Mouse (Mus musculus) cerebellum, postnatal 14 days (tissue): ENCODE measurements at regions not wholly inside any gene's neighbourhood (a gene's known extent, or its start where the extent isn't known, plus 50 kb on each side); places are given as distances from the start of the nearest gene placed in this dataset.
"Not testable (repeated sequence)": the region's sequence is repeated elsewhere in the genome, so short reads cannot be mapped to it uniquely, and the experiment has no call there.

Experiments used
- DNase-seq, 2 experiments: peaks; one replicate each; pipeline ENCODE4 v3.0.0; 2021; ENCODE audit warnings: mixed read lengths in 2 of 2

DNA sequence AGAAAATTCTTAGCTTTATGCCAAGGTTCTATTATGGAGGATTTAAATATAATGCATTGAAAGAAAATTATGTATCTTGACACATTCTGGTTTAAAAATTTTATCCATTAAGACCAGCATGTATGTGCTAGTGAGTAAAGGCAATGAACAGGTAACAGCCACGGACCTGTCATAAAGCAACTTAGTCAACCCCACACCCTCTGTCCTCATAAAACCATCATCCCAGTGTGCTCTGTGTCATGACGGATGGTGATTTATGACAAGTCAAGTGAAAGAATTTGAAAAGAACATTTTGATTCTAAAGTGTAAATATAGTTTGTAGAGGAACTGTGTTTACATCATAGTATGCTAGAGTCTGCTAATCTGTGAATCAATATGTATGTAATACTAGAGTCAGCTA lies 946.3 kb upstream of the Cypt12 start:
- no peak for DNase-seq

DNA sequence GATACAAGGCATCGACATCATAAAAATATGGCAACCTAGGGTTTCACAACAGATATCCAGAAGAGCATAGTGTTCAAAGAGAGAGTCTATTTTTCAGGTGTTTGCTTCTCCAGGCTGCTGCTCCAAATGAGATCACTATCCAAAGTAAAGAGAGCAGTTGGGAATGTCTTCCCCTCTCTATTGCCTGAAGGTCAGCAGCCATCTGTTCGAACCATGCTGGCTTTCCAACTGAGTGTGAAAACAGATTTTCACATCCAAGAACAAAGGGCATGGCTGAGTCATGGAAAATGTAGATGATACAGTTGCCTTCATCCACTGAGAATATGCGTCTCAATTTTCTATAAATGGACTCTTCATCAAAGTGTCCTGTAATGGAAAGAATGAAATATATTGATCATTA lies 945.1 kb upstream of the Cypt12 start:
- DNase-seq, result peak; percentile 43 to 64

DNA sequence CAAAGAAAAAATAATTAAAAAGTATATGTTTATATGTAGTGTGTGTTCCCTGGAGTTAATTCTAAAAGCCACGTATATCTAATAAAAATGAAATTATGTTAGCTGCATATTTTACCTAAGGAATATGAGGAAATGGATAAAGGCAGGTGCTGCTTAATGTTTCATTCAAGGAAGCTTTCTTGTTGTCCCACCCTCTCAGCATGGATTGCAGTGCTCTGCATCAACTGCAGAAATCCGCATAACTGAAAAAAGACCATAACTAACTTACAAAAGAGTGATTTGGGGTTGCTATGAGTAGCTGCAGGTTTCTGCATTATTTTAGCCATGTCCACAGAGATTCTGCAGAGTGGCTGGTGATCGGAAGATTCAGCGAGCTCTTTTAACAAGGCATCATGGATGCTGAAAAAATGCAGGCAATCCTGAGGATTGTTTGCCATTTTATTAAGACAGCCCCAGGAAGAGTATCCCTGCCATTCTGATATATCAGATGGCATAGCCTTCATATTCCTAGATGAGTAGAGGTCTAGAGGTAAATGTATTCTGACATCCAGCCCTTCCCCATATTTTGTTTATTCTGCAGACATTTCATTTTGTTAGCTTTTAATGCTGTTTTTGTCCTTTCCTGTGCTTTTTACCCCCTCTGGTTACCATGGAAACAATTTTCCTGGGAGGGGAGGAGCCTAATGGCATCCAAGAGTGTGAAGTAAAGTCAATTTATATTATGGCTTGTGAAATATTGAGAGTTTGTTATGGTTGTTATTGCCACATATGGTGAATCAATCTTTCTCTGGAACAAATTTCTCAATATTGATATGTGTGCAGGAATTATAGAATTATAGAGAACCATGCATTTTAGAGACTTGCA lies 933.8 kb upstream of the Cypt12 start:
- DNase-seq, result no peak

DNA sequence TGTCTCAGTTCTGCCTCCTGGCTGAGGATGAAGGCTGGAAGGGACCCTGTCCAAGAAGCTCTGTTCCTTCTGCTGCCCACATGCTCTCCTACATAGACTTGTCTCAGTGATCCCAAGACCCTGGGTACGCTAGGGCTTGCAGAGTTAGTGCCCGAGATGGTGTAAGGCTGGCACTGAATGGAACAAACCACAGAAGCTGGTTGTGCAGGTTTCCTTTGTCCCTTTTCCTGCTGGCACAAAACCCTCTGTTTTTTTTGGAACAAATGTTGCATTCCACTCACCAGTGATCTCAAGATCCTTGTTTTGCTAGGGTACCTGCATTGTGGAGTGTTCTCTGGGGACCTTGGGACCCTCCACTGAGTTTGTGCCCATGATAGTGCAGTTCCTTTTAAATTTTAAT lies 897.4 kb upstream of the Cypt12 start:
- no peak for DNase-seq

DNA sequence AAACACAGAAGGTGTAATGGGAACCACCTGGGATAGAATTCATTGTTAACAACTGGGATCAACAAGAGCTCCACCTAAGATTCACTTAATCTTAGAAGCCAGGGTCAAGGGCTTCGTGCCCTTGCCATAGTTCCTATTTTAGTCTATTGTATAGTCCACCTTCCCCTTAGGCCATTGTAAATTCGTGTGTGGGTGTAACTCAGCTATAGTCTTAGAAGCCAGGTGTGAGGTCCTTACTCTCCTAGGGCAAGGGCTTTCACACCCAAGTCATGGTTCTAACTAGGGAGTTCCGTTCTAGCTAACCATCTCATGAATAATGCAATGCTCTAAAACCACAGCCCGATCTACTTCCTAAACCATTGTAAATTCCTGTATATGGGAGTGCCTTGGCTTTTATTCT lies 889.8 kb upstream of the Cypt12 start:
- DNase-seq, result not testable (repeated sequence)

DNA sequence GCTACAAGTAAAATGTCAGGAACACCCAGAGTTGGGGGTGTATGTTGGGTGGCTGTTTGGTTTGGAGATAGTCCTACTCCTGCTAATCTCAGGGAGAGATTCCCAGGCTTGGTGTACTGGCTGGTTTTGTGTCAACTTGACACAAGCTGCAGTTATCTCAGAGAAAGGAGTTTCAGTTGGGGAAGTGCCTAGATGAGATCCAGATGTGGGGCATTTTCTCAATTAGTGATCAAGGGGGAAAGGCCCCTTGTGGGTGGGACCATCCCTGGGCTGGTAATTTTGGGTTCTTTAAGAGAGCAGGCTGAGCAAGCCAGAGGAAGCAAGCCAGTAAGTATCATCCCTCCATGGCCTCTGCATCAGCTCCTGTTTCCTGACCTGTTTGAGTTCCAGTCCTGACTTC lies 841.9 kb upstream of the Cypt12 start:
- DNase-seq, result not testable (repeated sequence)
